Mouse (Mus musculus): Measurements from ENCODE around the gene Btg2. TPM values are rescaled to one million over a fixed set of nuclear protein-coding genes. Genes with fewer than 3 reads are reported as not detected.

The Btg2 gene
- polyA plus RNA-seq, 1 experiment from 2014 or later, result 22.4 TPM

DNA sequence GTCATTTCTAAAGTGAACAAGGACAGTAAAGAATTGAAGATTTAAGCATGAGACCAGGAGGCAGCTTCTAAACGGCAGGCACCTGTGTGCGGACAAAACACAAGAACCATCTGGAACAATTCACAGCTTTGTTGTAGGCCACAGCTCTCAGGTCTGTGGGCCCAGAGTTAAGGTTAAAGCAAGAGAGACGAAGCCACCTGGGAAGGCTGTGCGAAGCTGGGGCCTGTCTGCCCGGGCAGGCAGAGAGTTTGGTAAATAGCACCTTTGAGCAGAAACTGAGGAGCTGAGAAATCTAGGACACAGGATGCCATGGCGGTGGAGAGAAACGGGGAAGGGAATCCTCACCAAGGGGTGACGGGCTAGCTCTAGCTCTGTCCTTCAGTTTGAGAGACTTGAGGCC lies 3.4 kb downstream of the Btg2 start:
- H3K27me3 ChIP-seq (ENCODE audit: control insufficient read depth, insufficient read depth, low read length), result no peaks in the 10 kb centered on the region
- WGBS, result 82% methylated on average over 8 of the region's 8 CpGs
- H3K9me3 ChIP-seq (ENCODE audit: control insufficient read depth, low read length), result no peaks in the 10 kb centered on the region
- peak overlapping the region; percentile 64 for H3K4me2 ChIP-seq (ENCODE audit: low read depth, low read length)
- peak overlapping the region; percentile 25; the same call in 1 of the 2 replicates for H3K9ac ChIP-seq (replicated peaks; ENCODE audit: low read depth, low read length)
- no peak overlapping the region for H3K27ac ChIP-seq (ENCODE audit: low read depth, low read length)
- peak overlapping the region; percentile 71 for H3K4me3 ChIP-seq (ENCODE audit: low read depth, low read length)
- ATAC-seq (ENCODE audit: low read depth), result no peak
- no peaks in the 10 kb centered on the region for H3K36me3 ChIP-seq (ENCODE audit: control insufficient read depth, insufficient read depth, low read length)
- H3K4me1 ChIP-seq (ENCODE audit: control insufficient read depth, insufficient read depth, low read length), result peaks cover 21% of the 10 kb centered on the region

DNA sequence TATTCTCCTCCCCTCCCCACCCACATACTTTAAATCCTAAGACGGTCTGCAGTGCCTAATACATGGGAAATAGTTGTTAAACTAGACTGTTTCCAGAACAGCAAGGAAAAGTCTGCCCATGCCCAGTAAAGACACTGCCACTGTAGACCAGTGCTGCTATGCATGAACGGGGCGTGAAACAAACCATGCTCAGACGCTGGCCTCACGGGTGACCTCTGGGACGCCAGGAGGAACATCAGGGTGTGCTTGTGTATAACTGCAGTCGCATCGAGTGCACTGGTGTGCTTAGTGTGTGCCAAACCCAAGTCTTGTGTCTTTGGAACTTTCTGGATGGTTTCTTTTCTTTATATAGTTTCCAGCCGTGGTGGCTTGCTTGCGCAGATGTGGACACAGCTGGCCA lies 4.3 kb downstream of the Btg2 start:
- no peak overlapping the region for H3K9ac ChIP-seq (replicated peaks; ENCODE audit: low read depth, low read length)
- H3K4me2 ChIP-seq (ENCODE audit: low read depth, low read length), result peak overlapping the region; percentile 64; the same call in 1 of the 2 replicates
- H3K4me3 ChIP-seq (ENCODE audit: low read depth, low read length), result no peak overlapping the region
- H3K27me3 ChIP-seq (ENCODE audit: control insufficient read depth, insufficient read depth, low read length), result no peaks in the 10 kb centered on the region
- no peak overlapping the region for H3K27ac ChIP-seq (ENCODE audit: low read depth, low read length)
- H3K9me3 ChIP-seq (ENCODE audit: control insufficient read depth, low read length), result no peaks in the 10 kb centered on the region
- H3K4me1 ChIP-seq (ENCODE audit: control insufficient read depth, insufficient read depth, low read length), result peaks cover 21% of the 10 kb centered on the region
- WGBS, result 68% methylated on average over 10 of the region's 10 CpGs
- H3K36me3 ChIP-seq (ENCODE audit: control insufficient read depth, insufficient read depth, low read length), result no peaks in the 10 kb centered on the region
- no peak for ATAC-seq (ENCODE audit: low read depth)

DNA sequence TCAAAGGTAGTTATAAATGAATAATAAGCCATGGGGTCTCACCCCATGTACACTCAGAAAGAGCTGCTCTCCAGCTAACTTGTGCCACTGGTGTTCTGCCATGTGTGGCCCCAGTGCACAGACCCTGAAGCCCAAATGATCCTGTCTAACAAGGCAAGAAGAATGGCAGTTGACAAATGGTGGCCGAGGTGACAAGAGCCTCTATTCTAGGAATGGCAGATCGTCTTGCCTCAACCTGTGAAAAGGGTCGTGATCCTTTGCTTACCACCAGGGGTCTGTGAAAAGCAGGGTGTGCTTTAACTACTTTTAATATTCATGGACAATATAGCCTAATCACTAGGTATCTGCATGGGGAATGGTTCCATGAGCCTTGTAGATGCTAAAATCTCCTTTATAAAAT lies 4.7 kb downstream of the Btg2 start:
- Histone ChIP-seq H3K4me2 (ENCODE audit: low read depth, low read length) (peak overlapping the region; percentile 4; the same call in 1 of the 2 replicates), H3K4me1 (ENCODE audit: control insufficient read depth, insufficient read depth, low read length) (peaks cover 21% of the 10 kb centered on the region), H3K36me3 (ENCODE audit: control insufficient read depth, insufficient read depth, low read length) (no peaks in the 10 kb centered on the region), H3K27ac (ENCODE audit: low read depth, low read length) (no peak overlapping the region), H3K27me3 (ENCODE audit: control insufficient read depth, insufficient read depth, low read length) (no peaks in the 10 kb centered on the region), H3K9ac (replicated peaks; ENCODE audit: low read depth, low read length) (no peak overlapping the region), H3K4me3 (ENCODE audit: low read depth, low read length) (no peak overlapping the region), H3K9me3 (ENCODE audit: control insufficient read depth, low read length) (no peaks in the 10 kb centered on the region)
- no peak for ATAC-seq (ENCODE audit: low read depth)
- WGBS, result 28% methylated on average over 3 of the region's 3 CpGs

DNA sequence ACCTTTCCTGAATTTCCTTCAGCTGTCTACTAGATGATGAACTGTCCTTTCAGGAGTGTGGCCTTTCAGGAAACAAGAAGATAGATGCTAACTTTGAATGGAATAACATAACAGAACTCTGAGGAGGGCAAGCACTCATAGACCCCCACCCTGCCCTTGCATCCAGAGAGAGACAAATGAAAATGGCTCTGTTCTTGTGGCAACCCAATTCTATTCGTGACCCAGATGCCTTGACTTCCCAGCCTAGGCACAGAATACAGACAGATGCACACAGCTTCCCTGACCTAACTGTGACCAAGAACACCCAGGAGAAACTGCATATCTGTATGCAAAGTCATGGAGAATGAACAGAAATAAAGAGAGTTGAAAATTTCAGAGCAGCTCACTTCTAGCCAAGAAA lies 5.3 kb downstream of the Btg2 start:
- no peak for ATAC-seq (ENCODE audit: low read depth)
- Histone ChIP-seq H3K36me3 (ENCODE audit: control insufficient read depth, insufficient read depth, low read length) (no peaks in the 10 kb centered on the region), H3K4me1 (ENCODE audit: control insufficient read depth, insufficient read depth, low read length) (peaks cover 21% of the 10 kb centered on the region), H3K9ac (replicated peaks; ENCODE audit: low read depth, low read length) (no peak overlapping the region), H3K4me2 (ENCODE audit: low read depth, low read length) (no peak overlapping the region), H3K27ac (ENCODE audit: low read depth, low read length) (no peak overlapping the region), H3K9me3 (ENCODE audit: control insufficient read depth, low read length) (no peaks in the 10 kb centered on the region), H3K4me3 (ENCODE audit: low read depth, low read length) (no peak overlapping the region), H3K27me3 (ENCODE audit: control insufficient read depth, insufficient read depth, low read length) (no peaks in the 10 kb centered on the region)
- 62% methylated on average over 1 of the region's 1 CpGs for whole genome bisulfite sequencing

DNA sequence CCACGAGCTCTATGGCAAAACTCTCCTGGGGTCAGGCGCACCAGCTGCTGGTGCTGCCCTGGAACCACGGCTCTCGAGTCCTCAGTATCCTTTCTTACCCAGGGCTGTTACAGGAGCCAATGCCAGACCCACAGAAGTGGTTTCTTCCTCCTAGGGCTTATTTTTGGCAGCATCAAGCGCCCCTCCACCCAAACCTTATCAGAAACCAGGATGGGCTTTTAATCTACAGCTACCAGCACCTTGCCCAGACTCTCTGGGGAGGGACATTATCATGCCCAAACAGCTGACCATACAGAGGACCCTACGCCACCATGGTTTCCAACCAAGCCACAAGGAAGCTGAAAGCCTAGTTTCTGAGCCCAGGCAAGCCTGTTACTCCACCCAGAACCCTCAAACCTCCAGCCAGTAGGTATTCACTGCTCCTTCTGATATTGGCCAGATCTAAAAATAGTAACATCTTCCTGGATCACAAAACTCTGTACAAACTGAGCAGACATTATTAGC lies 5.8 kb downstream of the Btg2 start:
- H3K9ac ChIP-seq (replicated peaks; ENCODE audit: low read depth, low read length), result no peak overlapping the region
- no peak overlapping the region for H3K4me2 ChIP-seq (ENCODE audit: low read depth, low read length)
- peaks cover 20% of the 10 kb centered on the region for H3K4me1 ChIP-seq (ENCODE audit: control insufficient read depth, insufficient read depth, low read length)
- no peaks in the 10 kb centered on the region for H3K9me3 ChIP-seq (ENCODE audit: control insufficient read depth, low read length)
- H3K27me3 ChIP-seq (ENCODE audit: control insufficient read depth, insufficient read depth, low read length), result no peaks in the 10 kb centered on the region
- no peak for ATAC-seq (ENCODE audit: low read depth)
- 67% methylated on average over 6 of the region's 6 CpGs for WGBS
- H3K36me3 ChIP-seq (ENCODE audit: control insufficient read depth, insufficient read depth, low read length), result no peaks in the 10 kb centered on the region
- H3K4me3 ChIP-seq (ENCODE audit: low read depth, low read length), result no peak overlapping the region
- no peak overlapping the region for H3K27ac ChIP-seq (ENCODE audit: low read depth, low read length)

DNA sequence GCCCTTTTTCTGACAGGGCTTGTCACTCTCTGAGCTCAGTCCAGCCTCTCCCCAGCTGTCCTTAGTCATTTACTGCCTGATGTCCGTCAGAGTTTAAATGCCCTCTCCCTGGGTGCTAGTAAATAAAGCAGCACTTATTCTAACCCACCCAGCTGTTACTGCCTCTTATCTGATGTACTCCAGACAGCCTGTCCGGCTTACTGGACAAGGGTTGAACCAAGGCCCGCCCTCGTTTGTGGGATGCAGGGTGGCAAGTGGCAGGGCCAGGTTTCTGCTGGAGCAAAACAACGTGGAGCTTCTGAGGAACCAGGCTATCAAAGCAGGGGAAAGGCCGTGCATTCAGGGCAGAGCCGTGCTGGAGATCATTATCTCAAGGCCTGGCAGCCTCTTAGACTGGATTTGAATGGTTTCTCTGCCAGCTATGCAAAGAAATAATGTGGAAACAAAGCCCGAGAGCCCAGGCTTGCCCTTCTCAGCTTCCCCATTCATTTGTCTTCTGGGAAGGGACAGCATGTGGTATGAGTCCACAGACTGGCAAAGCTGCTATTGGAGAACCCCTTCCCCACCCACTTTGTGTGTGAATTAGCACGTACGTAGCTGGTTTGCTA lies 7.4 kb downstream of the Btg2 start:
- Histone ChIP-seq H3K9ac (replicated peaks; ENCODE audit: low read depth, low read length) (no peak overlapping the region), H3K4me3 (ENCODE audit: low read depth, low read length) (no peak overlapping the region), H3K27ac (ENCODE audit: low read depth, low read length) (peak overlapping the region; percentile 13), H3K4me2 (ENCODE audit: low read depth, low read length) (no peak overlapping the region), H3K4me1 (ENCODE audit: control insufficient read depth, insufficient read depth, low read length) (peaks cover 16% of the 10 kb centered on the region), H3K9me3 (ENCODE audit: control insufficient read depth, low read length) (no peaks in the 10 kb centered on the region), H3K27me3 (ENCODE audit: control insufficient read depth, insufficient read depth, low read length) (no peaks in the 10 kb centered on the region), H3K36me3 (ENCODE audit: control insufficient read depth, insufficient read depth, low read length) (no peaks in the 10 kb centered on the region)
- WGBS, result 20% methylated on average over 10 of the region's 10 CpGs
- ATAC-seq (ENCODE audit: low read depth), result peak; percentile 22; the same call in 1 of the 2 replicates

DNA sequence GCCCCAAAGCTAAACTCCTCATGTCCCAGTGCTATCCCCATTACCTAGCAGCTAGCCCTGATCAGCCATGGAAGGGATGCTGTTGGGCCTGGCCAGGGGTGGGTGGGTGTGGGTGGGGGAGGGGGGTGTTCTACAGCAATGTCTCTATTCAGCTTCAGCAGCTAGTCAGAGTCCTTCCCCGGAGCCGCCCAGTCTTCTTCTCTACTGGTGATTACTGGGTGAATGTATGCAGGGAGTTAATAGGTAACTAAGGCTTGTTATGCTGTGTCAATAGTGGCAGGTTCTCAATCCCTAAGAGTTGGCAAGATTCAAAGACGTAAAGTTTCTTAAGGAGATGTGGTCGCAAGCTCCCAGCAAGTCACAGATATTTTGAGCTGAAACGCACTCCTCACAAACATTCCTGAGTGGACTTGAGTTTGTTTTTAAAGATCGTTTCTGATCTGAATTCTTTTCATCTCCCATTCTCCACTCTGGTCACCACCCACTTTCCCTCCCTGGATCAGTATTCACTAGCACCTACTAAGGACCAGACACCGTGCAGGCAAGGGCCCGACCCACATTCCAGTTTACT lies 8.7 kb downstream of the Btg2 start:
- 0 out of 2 replicates have a peak, but pooled peaks cover 9% of the 10 kb centered on the region for H3K4me1 ChIP-seq (ENCODE audit: control insufficient read depth, insufficient read depth, low read length)
- WGBS, result 41% methylated on average over 8 of the region's 8 CpGs
- H3K27ac ChIP-seq (ENCODE audit: low read depth, low read length), result no peak overlapping the region
- ATAC-seq (ENCODE audit: low read depth), result no peak
- H3K4me3 ChIP-seq (ENCODE audit: low read depth, low read length), result no peak overlapping the region
- no peaks in the 10 kb centered on the region for H3K36me3 ChIP-seq (ENCODE audit: control insufficient read depth, insufficient read depth, low read length)
- no peaks in the 10 kb centered on the region for H3K27me3 ChIP-seq (ENCODE audit: control insufficient read depth, insufficient read depth, low read length)
- no peaks in the 10 kb centered on the region for H3K9me3 ChIP-seq (ENCODE audit: control insufficient read depth, low read length)
- no peak overlapping the region for H3K4me2 ChIP-seq (ENCODE audit: low read depth, low read length)
- H3K9ac ChIP-seq (replicated peaks; ENCODE audit: low read depth, low read length), result no peak overlapping the region

DNA sequence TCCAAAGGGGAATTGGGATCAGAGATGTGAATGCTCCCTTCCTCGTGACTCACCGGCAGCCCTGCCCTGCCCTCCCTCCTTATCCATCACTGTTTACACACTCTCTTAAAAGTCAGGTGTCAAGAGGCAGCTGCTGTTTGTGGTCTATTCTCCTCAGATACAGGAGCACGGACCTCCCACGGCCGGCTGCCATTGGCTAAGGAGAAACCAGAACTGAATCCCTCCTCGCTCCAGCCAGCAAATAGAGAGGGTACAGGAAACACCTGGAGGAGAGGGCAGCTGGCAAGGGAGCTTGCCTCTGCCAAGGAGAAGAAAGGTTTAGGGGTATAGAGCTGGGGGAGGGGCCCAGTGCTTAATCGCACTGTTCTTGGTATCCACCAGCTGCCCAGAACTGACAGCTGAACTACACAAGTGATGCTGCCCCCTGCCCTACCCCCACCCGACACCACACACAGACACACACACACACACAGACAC lies 11.7 kb downstream of the Btg2 start:
- Histone ChIP-seq H3K36me3 (ENCODE audit: control insufficient read depth, insufficient read depth, low read length) (no peaks in the 10 kb centered on the region), H3K27me3 (ENCODE audit: control insufficient read depth, insufficient read depth, low read length) (no peaks in the 10 kb centered on the region), H3K4me3 (ENCODE audit: low read depth, low read length) (no peak overlapping the region), H3K27ac (ENCODE audit: low read depth, low read length) (no peak overlapping the region), H3K4me2 (ENCODE audit: low read depth, low read length) (no peak overlapping the region), H3K4me1 (ENCODE audit: control insufficient read depth, insufficient read depth, low read length) (peaks cover 29% of the 10 kb centered on the region), H3K9ac (replicated peaks; ENCODE audit: low read depth, low read length) (no peak overlapping the region), H3K9me3 (ENCODE audit: control insufficient read depth, low read length) (no peaks in the 10 kb centered on the region)
- ATAC-seq (ENCODE audit: low read depth), result no peak
- 12% methylated on average over 8 of the region's 8 CpGs for WGBS

DNA sequence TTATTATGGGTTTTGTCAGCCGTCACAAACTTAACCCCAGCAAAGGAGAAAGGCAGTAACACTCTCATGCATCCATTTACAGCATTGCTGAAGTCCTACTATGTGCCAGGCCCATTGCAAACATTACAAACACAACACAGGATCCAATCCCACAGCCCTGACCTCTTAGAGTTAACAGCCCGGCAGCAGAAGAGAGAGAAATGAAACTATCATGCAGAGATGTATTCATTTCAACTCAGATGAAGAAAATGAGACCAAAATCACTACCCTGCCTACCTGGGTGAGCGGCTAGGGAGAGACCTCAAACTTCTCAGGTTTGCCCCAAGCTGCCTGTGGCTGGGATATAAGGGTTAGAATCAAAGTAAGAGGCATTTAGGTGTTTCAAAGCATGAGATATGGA lies 12.4 kb downstream of the Btg2 start:
- Histone ChIP-seq H3K27me3 (ENCODE audit: control insufficient read depth, insufficient read depth, low read length) (no peaks in the 10 kb centered on the region), H3K4me2 (ENCODE audit: low read depth, low read length) (no peak overlapping the region), H3K9ac (replicated peaks; ENCODE audit: low read depth, low read length) (no peak overlapping the region), H3K9me3 (ENCODE audit: control insufficient read depth, low read length) (no peaks in the 10 kb centered on the region), H3K27ac (ENCODE audit: low read depth, low read length) (no peak overlapping the region), H3K36me3 (ENCODE audit: control insufficient read depth, insufficient read depth, low read length) (no peaks in the 10 kb centered on the region), H3K4me3 (ENCODE audit: low read depth, low read length) (no peak overlapping the region), H3K4me1 (ENCODE audit: control insufficient read depth, insufficient read depth, low read length) (peaks cover 34% of the 10 kb centered on the region)
- WGBS, result 50% methylated on average over 3 of the region's 3 CpGs
- ATAC-seq (ENCODE audit: low read depth), result no peak
